Mouse (Mus musculus): ENCODE results near the gene Tbrg1. TPM values are rescaled to one million over a fixed set of nuclear protein-coding genes. Genes with fewer than 3 reads are reported as not detected.

Tbrg1 gene
- polyA plus RNA-seq, 1 experiment from 2014 or later: 137 TPM

DNA sequence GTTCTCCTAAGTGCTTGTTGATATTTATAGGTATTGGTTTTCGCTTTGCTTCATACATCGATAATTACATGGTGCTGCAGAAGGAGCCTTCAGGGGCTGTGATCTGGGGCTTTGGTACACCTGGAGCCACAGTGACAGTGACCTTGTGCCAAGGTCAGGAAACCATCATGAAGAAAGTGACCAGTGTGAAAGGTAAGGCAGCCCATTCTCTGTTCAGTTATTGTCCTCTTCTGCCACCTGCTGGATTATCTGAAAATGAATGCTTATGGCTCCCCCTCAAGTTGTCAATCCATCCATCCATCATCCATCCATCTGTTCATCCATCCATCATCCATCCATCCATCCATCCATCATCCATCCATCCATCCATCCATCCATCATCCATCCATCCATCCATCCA is 40.3 kb downstream of the Tbrg1 start:
- H3K4me1 ChIP-seq (ENCODE audit: control insufficient read depth, insufficient read depth, low read length): no peaks in the 10 kb centered on the region
- DNase-seq (ENCODE audit: low spot score) (peak; percentile 61), ATAC-seq (replicated peaks; ENCODE audit: insufficient number of reproducible peaks, low FRiP score, low TSS enrichment, low read depth) (no peak)
- no peak overlapping the region for H3K9ac ChIP-seq (replicated peaks; ENCODE audit: low read length)
- no peak overlapping the region for H3K4me2 ChIP-seq (ENCODE audit: low read depth, low read length)
- H3K9me3 ChIP-seq (replicated peaks; ENCODE audit: control insufficient read depth, low read length): no peaks in the 10 kb centered on the region
- no peaks in the 10 kb centered on the region for H3K36me3 ChIP-seq (replicated peaks; ENCODE audit: control insufficient read depth, insufficient read depth, low read depth, low read length)
- H3K4me3 ChIP-seq (ENCODE audit: low read depth, low read length): no peak overlapping the region
- no peak overlapping the region for H3K27ac ChIP-seq (replicated peaks; ENCODE audit: low read depth, low read length)
- H3K27me3 ChIP-seq (ENCODE audit: control insufficient read depth, insufficient read depth, low read length): no peaks in the 10 kb centered on the region
- WGBS: 51% methylated on average over 2 of the region's 2 CpGs

DNA sequence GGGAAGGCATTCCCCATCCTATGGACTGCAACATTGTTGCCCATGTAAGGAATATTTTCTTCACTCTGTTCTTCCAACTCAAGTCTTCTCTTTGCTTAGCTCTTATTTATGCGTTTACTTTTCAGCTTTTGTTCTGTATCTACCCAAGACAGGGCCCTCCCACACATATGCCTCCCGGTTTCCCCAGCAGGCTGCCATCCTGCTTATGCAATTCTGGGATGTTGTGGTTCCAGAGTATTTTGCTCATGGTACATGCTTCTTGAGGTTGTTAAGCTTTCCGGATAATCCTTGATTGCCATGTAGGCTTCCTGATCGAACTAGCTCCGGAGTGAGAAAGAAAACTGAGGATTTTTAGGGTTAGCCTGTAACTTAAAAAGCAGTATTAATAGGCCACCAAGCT is 41.9 kb downstream of the Tbrg1 start:
- ATAC-seq (replicated peaks; ENCODE audit: insufficient number of reproducible peaks, low FRiP score, low TSS enrichment, low read depth): no peak
- Histone ChIP-seq H3K9ac (replicated peaks; ENCODE audit: low read length) (no peak overlapping the region), H3K27ac (replicated peaks; ENCODE audit: low read depth, low read length) (no peak overlapping the region), H3K4me1 (ENCODE audit: control insufficient read depth, insufficient read depth, low read length) (no peaks in the 10 kb centered on the region), H3K27me3 (ENCODE audit: control insufficient read depth, insufficient read depth, low read length) (no peaks in the 10 kb centered on the region), H3K4me3 (ENCODE audit: low read depth, low read length) (no peak overlapping the region), H3K36me3 (replicated peaks; ENCODE audit: control insufficient read depth, insufficient read depth, low read depth, low read length) (no peaks in the 10 kb centered on the region), H3K4me2 (ENCODE audit: low read depth, low read length) (no peak overlapping the region), H3K9me3 (replicated peaks; ENCODE audit: control insufficient read depth, low read length) (no peaks in the 10 kb centered on the region)
- DNase-seq (ENCODE audit: low spot score): no peak
- 76% methylated on average over 5 of the region's 5 CpGs for WGBS

DNA sequence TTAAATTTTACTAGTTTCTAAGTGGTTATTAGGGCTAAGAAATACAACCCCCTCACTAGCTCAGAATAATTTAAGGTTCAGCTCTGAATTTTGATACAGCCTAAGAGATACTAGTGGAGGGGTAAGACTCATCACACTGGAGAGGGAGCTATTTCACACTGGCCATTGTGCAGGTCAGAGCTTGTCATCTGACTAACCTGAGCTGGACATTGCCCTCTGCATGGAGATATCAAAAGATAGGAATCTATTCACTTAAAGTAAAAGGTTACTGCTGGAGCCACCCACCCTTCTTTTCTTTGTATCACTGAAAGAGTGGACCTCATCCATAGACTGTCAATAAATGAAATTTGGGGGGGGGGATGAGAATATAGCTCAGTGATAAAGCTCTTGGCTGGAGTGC is 42.8 kb downstream of the Tbrg1 start:
- Histone ChIP-seq H3K27me3 (ENCODE audit: control insufficient read depth, insufficient read depth, low read length) (no peaks in the 10 kb centered on the region), H3K4me3 (ENCODE audit: low read depth, low read length) (no peak overlapping the region), H3K27ac (replicated peaks; ENCODE audit: low read depth, low read length) (no peak overlapping the region), H3K9ac (replicated peaks; ENCODE audit: low read length) (no peak overlapping the region), H3K4me1 (ENCODE audit: control insufficient read depth, insufficient read depth, low read length) (no peaks in the 10 kb centered on the region), H3K36me3 (replicated peaks; ENCODE audit: control insufficient read depth, insufficient read depth, low read depth, low read length) (no peaks in the 10 kb centered on the region), H3K4me2 (ENCODE audit: low read depth, low read length) (no peak overlapping the region), H3K9me3 (replicated peaks; ENCODE audit: control insufficient read depth, low read length) (no peaks in the 10 kb centered on the region)
- ATAC-seq (replicated peaks; ENCODE audit: insufficient number of reproducible peaks, low FRiP score, low TSS enrichment, low read depth) (peak; percentile 15; the same call in 1 of the 2 replicates), DNase-seq (ENCODE audit: low spot score) (no peak)

- ATAC-seq (replicated peaks; ENCODE audit: insufficient number of reproducible peaks, low FRiP score, low TSS enrichment, low read depth) (peak; percentile 53), DNase-seq (ENCODE audit: low spot score) (no peak)
- Histone ChIP-seq H3K27me3 (ENCODE audit: control insufficient read depth, insufficient read depth, low read length) (no peaks in the 10 kb centered on the region), H3K4me2 (ENCODE audit: low read depth, low read length) (peak overlapping the region; percentile 48), H3K9ac (replicated peaks; ENCODE audit: low read length) (peak overlapping the region; percentile 46), H3K36me3 (replicated peaks; ENCODE audit: control insufficient read depth, insufficient read depth, low read depth, low read length) (no peaks in the 10 kb centered on the region), H3K9me3 (replicated peaks; ENCODE audit: control insufficient read depth, low read length) (no peaks in the 10 kb centered on the region), H3K4me3 (ENCODE audit: low read depth, low read length) (peak overlapping the region; percentile 44), H3K27ac (replicated peaks; ENCODE audit: low read depth, low read length) (no peak overlapping the region), H3K4me1 (ENCODE audit: control insufficient read depth, insufficient read depth, low read length) (no peaks in the 10 kb centered on the region)
- 21% methylated on average over 6 of the region's 6 CpGs for WGBS
Measured at GRCm38 (mm10) chr9:37613911-37614280, 43.2 kb downstream of the Tbrg1 start.

DNA sequence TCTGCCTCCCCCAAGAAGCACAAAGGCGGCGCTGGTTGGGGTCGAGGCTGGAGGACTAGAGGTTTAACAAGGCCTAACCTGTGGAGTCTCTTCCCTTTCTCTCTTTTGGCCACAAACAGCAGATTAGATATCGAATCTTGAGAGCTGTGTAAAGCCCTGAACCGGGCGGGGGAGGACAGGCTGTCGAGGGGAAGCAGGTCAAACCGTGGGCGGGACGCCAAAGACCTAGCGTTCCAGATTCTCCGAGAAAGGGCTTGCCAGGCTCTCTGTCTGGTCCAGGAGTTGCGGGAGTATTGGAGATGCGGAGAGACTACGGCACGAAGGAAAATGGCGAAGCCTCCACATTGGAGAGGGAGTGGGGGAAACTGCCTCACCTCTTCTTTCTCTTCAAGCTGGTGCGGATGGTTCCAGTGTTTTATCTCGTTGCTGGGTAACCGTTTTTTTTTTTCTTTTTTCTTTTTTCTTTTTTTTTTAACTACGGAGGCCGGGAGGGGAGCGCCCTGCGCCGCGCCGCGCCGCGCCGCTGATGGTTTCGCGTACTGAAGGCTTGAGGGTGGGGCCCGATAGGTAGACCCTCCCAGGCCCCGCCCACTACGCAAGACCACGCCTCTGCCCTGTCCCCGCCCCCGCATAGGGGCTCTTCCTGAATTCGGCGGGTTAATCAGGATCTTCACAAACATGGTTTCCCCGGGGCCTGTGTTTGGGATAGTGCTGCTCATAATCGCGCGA is 43.8 kb downstream of the Tbrg1 start, which contains the start of gene Spa17:
Spa17 (minus strand) TSS at position 541 of the 729 bp plus-strand sequence.
- Histone ChIP-seq H3K4me2 (ENCODE audit: low read depth, low read length) (peak within 1 kb of the TSS; percentile 48), H3K27ac (replicated peaks; ENCODE audit: low read depth, low read length) (no peak within 1 kb of the TSS), H3K27me3 (ENCODE audit: control insufficient read depth, insufficient read depth, low read length) (no peaks in the 10 kb centered on the region), H3K9me3 (replicated peaks; ENCODE audit: control insufficient read depth, low read length) (no peaks in the 10 kb centered on the region), H3K4me1 (ENCODE audit: control insufficient read depth, insufficient read depth, low read length) (no peaks in the 10 kb centered on the region), H3K36me3 (replicated peaks; ENCODE audit: control insufficient read depth, insufficient read depth, low read depth, low read length) (no peaks in the 10 kb centered on the region), H3K4me3 (ENCODE audit: low read depth, low read length) (peak within 1 kb of the TSS; percentile 44), H3K9ac (replicated peaks; ENCODE audit: low read length) (peak within 1 kb of the TSS; percentile 65)
- ATAC-seq (replicated peaks; ENCODE audit: insufficient number of reproducible peaks, low FRiP score, low TSS enrichment, low read depth): peak; percentile 95
- under 1% methylated on average over 45 of the region's 45 CpGs for WGBS
- DNase-seq (ENCODE audit: low spot score): peak; percentile 96

- no peak for ATAC-seq (replicated peaks; ENCODE audit: insufficient number of reproducible peaks, low FRiP score, low TSS enrichment, low read depth)
- Histone ChIP-seq H3K27ac (replicated peaks; ENCODE audit: low read depth, low read length) (no peak overlapping the region), H3K4me3 (ENCODE audit: low read depth, low read length) (no peak overlapping the region), H3K9ac (replicated peaks; ENCODE audit: low read length) (no peak overlapping the region), H3K4me2 (ENCODE audit: low read depth, low read length) (no peak overlapping the region), H3K27me3 (ENCODE audit: control insufficient read depth, insufficient read depth, low read length) (no peaks in the 10 kb centered on the region), H3K4me1 (ENCODE audit: control insufficient read depth, insufficient read depth, low read length) (no peaks in the 10 kb centered on the region), H3K36me3 (replicated peaks; ENCODE audit: control insufficient read depth, insufficient read depth, low read depth, low read length) (no peaks in the 10 kb centered on the region), H3K9me3 (replicated peaks; ENCODE audit: control insufficient read depth, low read length) (no peaks in the 10 kb centered on the region)
- no peak for DNase-seq (ENCODE audit: low spot score)
- 78% methylated on average over 4 of the region's 4 CpGs for WGBS
Measured at GRCm38 (mm10) chr9:37609558-37609957, 47.6 kb downstream of the Tbrg1 start.

- Histone ChIP-seq H3K9me3 (replicated peaks; ENCODE audit: control insufficient read depth, low read length) (no peaks in the 10 kb centered on the region), H3K27me3 (ENCODE audit: control insufficient read depth, insufficient read depth, low read length) (no peaks in the 10 kb centered on the region), H3K36me3 (replicated peaks; ENCODE audit: control insufficient read depth, insufficient read depth, low read depth, low read length) (no peaks in the 10 kb centered on the region), H3K9ac (replicated peaks; ENCODE audit: low read length) (no peak overlapping the region), H3K4me1 (ENCODE audit: control insufficient read depth, insufficient read depth, low read length) (no peaks in the 10 kb centered on the region), H3K4me2 (ENCODE audit: low read depth, low read length) (no peak overlapping the region), H3K27ac (replicated peaks; ENCODE audit: low read depth, low read length) (no peak overlapping the region), H3K4me3 (ENCODE audit: low read depth, low read length) (no peak overlapping the region)
- 91% methylated on average over 3 of the region's 3 CpGs for WGBS
- ATAC-seq (replicated peaks; ENCODE audit: insufficient number of reproducible peaks, low FRiP score, low TSS enrichment, low read depth) (no peak), DNase-seq (ENCODE audit: low spot score) (no peak)
Measured at GRCm38 (mm10) chr9:37605089-37605488, 52.0 kb downstream of the Tbrg1 start.

DNA sequence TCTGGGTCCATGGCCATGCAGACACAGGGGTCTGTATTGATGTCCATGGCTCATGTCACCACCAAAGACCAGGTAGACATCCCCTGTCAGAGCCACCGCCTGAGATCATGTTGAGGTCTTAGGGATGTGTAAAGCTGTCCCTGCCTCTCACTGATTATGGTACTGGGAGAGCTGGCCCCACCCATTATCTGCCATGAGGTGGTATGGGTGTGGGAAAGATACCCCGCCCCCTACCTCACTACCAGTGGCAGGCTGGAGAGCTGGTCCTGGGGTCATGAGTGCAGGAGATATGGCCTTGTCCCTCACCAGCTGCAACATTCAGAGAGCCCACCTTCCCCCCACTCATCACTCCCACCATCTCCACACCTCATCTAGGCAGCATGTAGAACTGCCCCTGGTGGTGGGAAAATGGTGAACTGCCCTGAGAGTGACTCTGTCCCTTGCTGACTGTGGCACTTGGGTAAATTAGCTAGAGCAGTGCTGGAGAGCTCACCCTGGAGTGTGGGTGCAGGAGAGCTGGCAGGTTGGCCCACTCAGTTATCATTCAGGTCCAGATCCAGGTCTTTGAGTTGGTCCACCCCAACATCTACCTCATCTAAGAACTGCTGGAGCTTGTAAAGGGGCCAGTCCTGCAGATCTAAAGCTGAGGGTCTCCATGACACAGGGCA is 56.4 kb downstream of the Tbrg1 start:
- Histone ChIP-seq H3K4me3 (ENCODE audit: low read depth, low read length) (no peak overlapping the region), H3K27ac (replicated peaks; ENCODE audit: low read depth, low read length) (no peak overlapping the region), H3K4me1 (ENCODE audit: control insufficient read depth, insufficient read depth, low read length) (no peaks in the 10 kb centered on the region), H3K36me3 (replicated peaks; ENCODE audit: control insufficient read depth, insufficient read depth, low read depth, low read length) (no peaks in the 10 kb centered on the region), H3K4me2 (ENCODE audit: low read depth, low read length) (no peak overlapping the region), H3K9ac (replicated peaks; ENCODE audit: low read length) (no peak overlapping the region), H3K9me3 (replicated peaks; ENCODE audit: control insufficient read depth, low read length) (no peaks in the 10 kb centered on the region), H3K27me3 (ENCODE audit: control insufficient read depth, insufficient read depth, low read length) (no peaks in the 10 kb centered on the region)
- WGBS: 91% methylated on average over 2 of the region's 2 CpGs
- DNase-seq (ENCODE audit: low spot score): no peak
- ATAC-seq (replicated peaks; ENCODE audit: insufficient number of reproducible peaks, low FRiP score, low TSS enrichment, low read depth): no peak
